Mouse (Mus musculus): ENCODE measurements around the gene D430041D05Rik. TPM values are rescaled to one million over a fixed set of nuclear protein-coding genes. Genes with fewer than 3 reads are reported as not detected.

D430041D05Rik gene
- polyA plus RNA-seq, 1 experiment = 0.60 TPM

DNA sequence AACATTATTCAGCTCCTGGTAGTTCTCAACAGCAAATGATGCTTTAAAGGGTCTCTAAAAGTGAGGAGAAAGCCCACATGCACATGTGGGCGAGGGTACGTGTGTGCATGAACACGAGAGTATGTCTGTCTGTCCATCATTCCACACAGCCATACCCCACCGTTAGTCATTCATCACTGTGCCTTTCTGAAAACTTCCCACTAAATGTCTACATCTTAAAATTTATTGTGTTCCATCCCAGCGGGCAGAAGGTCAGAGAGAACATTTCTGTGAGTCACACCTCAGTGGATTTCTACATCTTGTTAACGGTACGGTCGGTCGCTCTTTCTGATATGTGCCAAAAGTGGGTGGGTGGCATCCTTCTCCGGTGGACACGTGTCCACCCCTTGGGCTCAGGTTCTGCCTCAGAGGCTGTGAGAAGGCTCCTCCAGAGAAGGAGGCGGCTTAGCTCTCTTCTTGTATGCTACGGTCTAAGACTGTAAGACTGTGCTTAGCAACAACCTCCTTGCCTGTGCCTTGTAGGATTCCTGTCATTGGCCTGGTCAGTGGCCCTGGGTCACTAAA, 90.7 kb downstream of the D430041D05Rik start:
- H3K79me2 ChIP-seq (ENCODE audit: control insufficient read depth, insufficient read depth) = no peaks in the 10 kb centered on the region
- H3K4me3 ChIP-seq = no peak overlapping the region
- no peak overlapping the region for H3K4me2 ChIP-seq (ENCODE audit: low read depth)
- H3ac ChIP-seq (ENCODE audit: control insufficient read depth, insufficient read length) = no peak overlapping the region
- no peak for TF ChIP-seq MAX (IDR thresholded peaks at IDR 0.05; ENCODE audit: low read depth)
- no peaks in the 10 kb centered on the region for H3K36me3 ChIP-seq (ENCODE audit: control insufficient read depth, insufficient read depth)
- H3K27me3 ChIP-seq (ENCODE audit: control insufficient read depth, insufficient read depth, insufficient read length) = peaks cover 10% of the 10 kb centered on the region

DNA sequence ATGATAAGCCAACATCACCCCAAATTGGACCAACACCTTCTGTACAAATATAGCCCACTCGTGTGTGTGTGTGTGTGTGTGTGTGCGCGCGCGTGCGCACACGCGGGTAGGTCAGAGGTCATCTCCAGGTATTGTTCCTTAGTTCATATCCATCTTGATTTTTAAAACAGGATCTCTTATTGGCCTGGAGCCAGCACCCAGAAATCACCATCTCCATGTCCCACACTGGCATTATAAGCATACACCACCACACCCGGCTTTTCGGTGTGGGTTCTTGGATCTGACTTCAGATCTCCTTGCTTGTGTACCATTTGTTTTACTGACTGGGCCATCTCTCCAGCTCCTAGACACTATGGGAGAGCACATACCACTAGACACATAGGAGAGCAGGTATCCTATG, 91.4 kb downstream of the D430041D05Rik start:
- Histone ChIP-seq H3K27me3 (ENCODE audit: control insufficient read depth, insufficient read depth, insufficient read length) (peaks cover 10% of the 10 kb centered on the region), H3K79me2 (ENCODE audit: control insufficient read depth, insufficient read depth) (no peaks in the 10 kb centered on the region), H3ac (ENCODE audit: control insufficient read depth, insufficient read length) (no peak overlapping the region), H3K4me2 (ENCODE audit: low read depth) (no peak overlapping the region), H3K36me3 (ENCODE audit: control insufficient read depth, insufficient read depth) (no peaks in the 10 kb centered on the region), H3K4me3 (no peak overlapping the region)
- TF ChIP-seq TCF12 (IDR thresholded peaks at IDR 0.05; ENCODE audit: insufficient read depth, poor library complexity, severe bottlenecking) = no peak
- no peak for TF ChIP-seq MYOG (IDR thresholded peaks at IDR 0.05; ENCODE audit: control insufficient read depth in 1 of 3, insufficient read depth in 1 of 3, insufficient read length in 2 of 3, low read depth in 2 of 3)
- no peak for TF ChIP-seq USF1 (IDR thresholded peaks at IDR 0.05; ENCODE audit: low read depth)
- TF ChIP-seq MYOD1 (IDR thresholded peaks at IDR 0.05; ENCODE audit: control insufficient read depth in 1 of 3, insufficient read length in 2 of 3, low read depth in 2 of 3) = no peak
- TF ChIP-seq MAX (IDR thresholded peaks at IDR 0.05; ENCODE audit: low read depth) = no peak
- no peak for TF ChIP-seq CEBPB (IDR thresholded peaks at IDR 0.05; ENCODE audit: insufficient read depth, poor library complexity, severe bottlenecking)
- no peak for TF ChIP-seq POLR2AphosphoS2 (IDR thresholded peaks at IDR 0.05; ENCODE audit: insufficient read length, low read depth)
- no peak for TF ChIP-seq REST (IDR thresholded peaks at IDR 0.05; ENCODE audit: insufficient read depth, insufficient read length)
- no peak for TF ChIP-seq POLR2A (IDR thresholded peaks at IDR 0.05; ENCODE audit: insufficient read length, low read depth)
- no peak for TF ChIP-seq SRF (IDR thresholded peaks at IDR 0.05; ENCODE audit: control insufficient read depth, insufficient read length, low read depth)
- no peak for TF ChIP-seq E2F4 (IDR thresholded peaks at IDR 0.05; ENCODE audit: insufficient read depth)
- TF ChIP-seq TCF3 (IDR thresholded peaks at IDR 0.05; ENCODE audit: insufficient read length, low read depth) = no peak

DNA sequence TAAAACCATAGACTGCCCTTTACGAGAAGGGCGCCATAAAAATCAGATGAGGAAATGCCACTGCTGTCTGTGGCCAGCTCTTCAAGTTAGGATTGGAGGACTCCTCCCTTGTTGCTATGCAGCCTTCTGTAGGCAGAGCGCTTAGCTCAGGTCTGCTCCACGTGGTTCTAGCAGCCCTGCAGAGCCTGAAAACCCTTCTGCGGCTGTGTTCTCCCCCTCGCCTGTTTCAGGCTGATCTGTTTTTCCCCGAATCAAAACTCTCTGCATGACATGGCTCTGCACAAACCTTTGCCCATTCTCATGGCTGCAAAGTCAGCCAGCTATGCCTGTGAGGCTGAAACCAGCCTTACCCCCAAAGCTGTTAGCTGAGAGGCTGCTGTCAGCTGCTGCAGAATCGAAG, 91.9 kb downstream of the D430041D05Rik start:
- no peak overlapping the region for H3ac ChIP-seq (ENCODE audit: control insufficient read depth, insufficient read length)
- H3K4me2 ChIP-seq (ENCODE audit: low read depth) = no peak overlapping the region
- no peaks in the 10 kb centered on the region for H3K79me2 ChIP-seq (ENCODE audit: control insufficient read depth, insufficient read depth)
- peaks cover 10% of the 10 kb centered on the region for H3K27me3 ChIP-seq (ENCODE audit: control insufficient read depth, insufficient read depth, insufficient read length)
- no peaks in the 10 kb centered on the region for H3K36me3 ChIP-seq (ENCODE audit: control insufficient read depth, insufficient read depth)
- TF ChIP-seq REST (IDR thresholded peaks at IDR 0.05; ENCODE audit: insufficient read depth, insufficient read length) (no peak), MAX (IDR thresholded peaks at IDR 0.05; ENCODE audit: low read depth) (no peak), TCF12 (IDR thresholded peaks at IDR 0.05; ENCODE audit: insufficient read depth, poor library complexity, severe bottlenecking) (no peak), SRF (IDR thresholded peaks at IDR 0.05; ENCODE audit: control insufficient read depth, insufficient read length, low read depth) (no peak), E2F4 (IDR thresholded peaks at IDR 0.05; ENCODE audit: insufficient read depth) (no peak), POLR2A (IDR thresholded peaks at IDR 0.05; ENCODE audit: insufficient read length, low read depth) (no peak), TCF3 (IDR thresholded peaks at IDR 0.05; ENCODE audit: insufficient read length, low read depth) (no peak), MYOG (IDR thresholded peaks at IDR 0.05; ENCODE audit: control insufficient read depth in 1 of 3, insufficient read depth in 1 of 3, insufficient read length in 2 of 3, low read depth in 2 of 3) (no peak), USF1 (IDR thresholded peaks at IDR 0.05; ENCODE audit: low read depth) (no peak), MYOD1 (IDR thresholded peaks at IDR 0.05; ENCODE audit: control insufficient read depth in 1 of 3, insufficient read length in 2 of 3, low read depth in 2 of 3) (no peak), CEBPB (IDR thresholded peaks at IDR 0.05; ENCODE audit: insufficient read depth, poor library complexity, severe bottlenecking) (no peak), POLR2AphosphoS2 (IDR thresholded peaks at IDR 0.05; ENCODE audit: insufficient read length, low read depth) (no peak)
- no peak overlapping the region for H3K4me3 ChIP-seq

DNA sequence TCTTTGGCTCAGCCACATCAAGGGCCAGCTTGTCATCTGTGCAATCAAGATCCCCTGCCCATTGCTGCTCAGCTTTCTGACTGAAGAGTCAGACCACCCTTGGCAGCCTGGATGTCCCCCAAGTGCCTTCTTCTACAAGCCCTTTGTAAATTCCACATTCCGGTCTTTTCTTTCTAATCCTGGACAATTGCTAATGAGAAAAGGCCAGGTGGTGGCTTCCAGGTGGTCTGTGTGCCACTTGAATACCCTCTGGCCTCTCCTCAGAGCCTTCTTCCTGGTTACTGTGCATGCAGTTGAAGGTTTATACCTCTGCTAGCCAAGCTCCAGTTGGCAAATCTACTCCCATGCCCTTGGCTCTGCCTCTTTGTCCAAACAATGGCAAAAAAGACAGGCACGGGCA, 92.6 kb downstream of the D430041D05Rik start:
- no peaks in the 10 kb centered on the region for H3K36me3 ChIP-seq (ENCODE audit: control insufficient read depth, insufficient read depth)
- no peak overlapping the region for H3K4me2 ChIP-seq (ENCODE audit: low read depth)
- H3K4me3 ChIP-seq = no peak overlapping the region
- H3K27me3 ChIP-seq (ENCODE audit: control insufficient read depth, insufficient read depth, insufficient read length) = peaks cover 10% of the 10 kb centered on the region
- H3ac ChIP-seq (ENCODE audit: control insufficient read depth, insufficient read length) = no peak overlapping the region
- TF ChIP-seq TCF12 (IDR thresholded peaks at IDR 0.05; ENCODE audit: insufficient read depth, poor library complexity, severe bottlenecking) = no peak
- no peak for TF ChIP-seq USF1 (IDR thresholded peaks at IDR 0.05; ENCODE audit: low read depth)
- no peak for TF ChIP-seq SRF (IDR thresholded peaks at IDR 0.05; ENCODE audit: control insufficient read depth, insufficient read length, low read depth)
- TF ChIP-seq POLR2A (IDR thresholded peaks at IDR 0.05; ENCODE audit: insufficient read length, low read depth) = no peak
- no peak for TF ChIP-seq CEBPB (IDR thresholded peaks at IDR 0.05; ENCODE audit: insufficient read depth, poor library complexity, severe bottlenecking)
- TF ChIP-seq MYOG (IDR thresholded peaks at IDR 0.05; ENCODE audit: control insufficient read depth in 1 of 3, insufficient read depth in 1 of 3, insufficient read length in 2 of 3, low read depth in 2 of 3) = no peak
- no peaks in the 10 kb centered on the region for H3K79me2 ChIP-seq (ENCODE audit: control insufficient read depth, insufficient read depth)

DNA sequence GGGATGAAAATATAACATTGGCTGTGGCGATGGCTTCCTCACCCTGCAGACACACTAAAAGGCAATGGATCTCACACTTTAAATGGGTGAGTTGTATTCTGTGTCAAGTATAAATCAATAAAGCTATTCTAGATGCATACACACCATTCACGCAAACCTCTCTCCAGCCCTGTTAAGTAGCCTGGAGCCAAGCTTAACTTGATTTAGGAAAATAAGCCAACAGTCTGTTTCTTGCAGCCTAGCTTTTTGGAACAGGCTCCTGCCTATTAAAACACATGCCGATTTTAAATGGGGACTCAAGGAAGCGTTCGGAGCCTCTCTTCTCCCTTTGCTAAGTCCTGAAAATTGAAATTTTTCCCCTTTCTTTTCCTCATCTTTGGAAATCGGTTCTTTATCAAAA, 93.2 kb downstream of the D430041D05Rik start:
- Histone ChIP-seq H3K4me3 (no peak overlapping the region), H3K27me3 (ENCODE audit: control insufficient read depth, insufficient read depth, insufficient read length) (peaks cover 10% of the 10 kb centered on the region), H3K4me2 (ENCODE audit: low read depth) (no peak overlapping the region), H3ac (ENCODE audit: control insufficient read depth, insufficient read length) (no peak overlapping the region), H3K79me2 (ENCODE audit: control insufficient read depth, insufficient read depth) (no peaks in the 10 kb centered on the region), H3K36me3 (ENCODE audit: control insufficient read depth, insufficient read depth) (no peaks in the 10 kb centered on the region)
- TF ChIP-seq POLR2AphosphoS2 (IDR thresholded peaks at IDR 0.05; ENCODE audit: insufficient read length, low read depth) (no peak), TCF12 (IDR thresholded peaks at IDR 0.05; ENCODE audit: insufficient read depth, poor library complexity, severe bottlenecking) (no peak), POLR2A (IDR thresholded peaks at IDR 0.05; ENCODE audit: insufficient read length, low read depth) (no peak), MYOD1 (IDR thresholded peaks at IDR 0.05; ENCODE audit: control insufficient read depth in 1 of 3, insufficient read length in 2 of 3, low read depth in 2 of 3) (no peak), USF1 (IDR thresholded peaks at IDR 0.05; ENCODE audit: low read depth) (no peak), SRF (IDR thresholded peaks at IDR 0.05; ENCODE audit: control insufficient read depth, insufficient read length, low read depth) (no peak), REST (IDR thresholded peaks at IDR 0.05; ENCODE audit: insufficient read depth, insufficient read length) (no peak), E2F4 (IDR thresholded peaks at IDR 0.05; ENCODE audit: insufficient read depth) (no peak), MYOG (IDR thresholded peaks at IDR 0.05; ENCODE audit: control insufficient read depth in 1 of 3, insufficient read depth in 1 of 3, insufficient read length in 2 of 3, low read depth in 2 of 3) (no peak), MAX (IDR thresholded peaks at IDR 0.05; ENCODE audit: low read depth) (no peak), CEBPB (IDR thresholded peaks at IDR 0.05; ENCODE audit: insufficient read depth, poor library complexity, severe bottlenecking) (no peak), TCF3 (IDR thresholded peaks at IDR 0.05; ENCODE audit: insufficient read length, low read depth) (no peak)

All from myocyte (in vitro differentiated cells).